Mouse (Mus musculus): ENCODE results near the gene Wnt10a. TPM values are rescaled to one million over a fixed set of nuclear protein-coding genes. Genes with fewer than 3 reads are reported as not detected.

Wnt10a gene
- polyA plus RNA-seq, 2 experiments: not detected

DNA sequence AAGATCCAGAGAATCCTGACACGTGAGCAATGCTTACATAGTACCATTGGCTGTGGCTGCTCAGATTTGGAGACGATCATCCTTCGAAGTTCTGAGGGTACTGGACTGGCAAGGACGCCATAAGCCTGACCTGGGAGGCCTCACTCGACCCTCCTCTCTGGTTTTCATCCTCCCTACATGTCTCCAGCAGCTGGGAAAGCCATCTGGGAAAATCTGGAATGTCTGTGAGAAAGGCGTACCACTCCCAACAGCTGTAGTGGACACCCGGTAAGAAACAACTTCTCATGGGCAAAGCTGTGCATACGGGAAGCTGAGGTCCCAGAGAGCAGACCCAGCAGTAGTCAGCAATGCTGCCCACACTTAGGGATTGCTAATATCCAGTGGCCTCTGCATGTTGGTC lies 39.2 kb upstream of the Wnt10a start:
- Histone ChIP-seq H3K4me2 (ENCODE audit: low read depth) (no peak overlapping the region), H3K4me1 (replicated peaks; ENCODE audit: control insufficient read depth in 2 of 2, insufficient read depth in 2 of 2, low read length in 1 of 2) (no peaks in the 10 kb centered on the region), H3K9ac (replicated peaks) (no peak overlapping the region), H3K4me3 (ENCODE audit: insufficient read depth in 1 of 2, low read depth in 2 of 2, low read length in 2 of 2) (no peak overlapping the region), H3K36me3 (replicated peaks; ENCODE audit: control insufficient read depth, insufficient read depth, low read depth) (no peaks in the 10 kb centered on the region), H3K27me3 (ENCODE audit: control insufficient read depth, insufficient read depth, low read length) (no peaks in the 10 kb centered on the region; the same call in 1 of the 2 replicates), H3K9me3 (ENCODE audit: control insufficient read depth, low read length) (no peaks in the 10 kb centered on the region), H3K27ac (no peak overlapping the region)
- TF ChIP-seq EP300 (IDR thresholded peaks at IDR 0.05; ENCODE audit: low read depth): no peak
- TF ChIP-seq CTCF (IDR thresholded peaks at IDR 0.05; ENCODE audit: low read depth): no peak
- WGBS (ENCODE audit: insufficient replicate concordance): 72% methylated on average over 8 of the region's 8 CpGs
- DNase-seq (ENCODE audit: low read depth in 3 of 3, low spot score in 3 of 3) (no peak), ATAC-seq (ENCODE audit: insufficient read depth) (no peak)

DNA sequence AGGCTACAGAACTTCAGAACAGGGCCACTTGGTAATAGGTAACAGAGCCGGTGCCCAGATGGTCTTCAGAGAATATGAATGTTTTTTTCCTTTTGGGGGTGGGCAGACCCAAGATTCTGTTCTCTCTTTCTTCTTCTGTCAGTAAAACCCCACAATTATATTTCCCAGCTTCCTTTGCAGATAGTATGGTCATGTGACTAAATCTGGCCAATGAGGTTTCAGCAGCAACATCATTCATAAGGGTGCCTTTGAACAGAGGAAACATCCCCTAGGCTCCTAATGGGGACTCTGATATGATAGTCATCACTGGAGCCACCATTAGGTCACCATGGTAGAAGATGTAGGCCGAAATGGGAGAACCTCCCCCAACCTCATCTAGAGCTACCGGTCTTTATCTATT lies 38.5 kb upstream of the Wnt10a start:
- H3K36me3 ChIP-seq (replicated peaks; ENCODE audit: control insufficient read depth, insufficient read depth, low read depth): no peaks in the 10 kb centered on the region
- H3K27me3 ChIP-seq (ENCODE audit: control insufficient read depth, insufficient read depth, low read length): no peaks in the 10 kb centered on the region; the same call in 1 of the 2 replicates
- no peak overlapping the region for H3K4me2 ChIP-seq (ENCODE audit: low read depth)
- no peaks in the 10 kb centered on the region for H3K4me1 ChIP-seq (replicated peaks; ENCODE audit: control insufficient read depth in 2 of 2, insufficient read depth in 2 of 2, low read length in 1 of 2)
- DNase-seq (ENCODE audit: low read depth in 3 of 3, low spot score in 3 of 3): no peak
- TF ChIP-seq EP300 (IDR thresholded peaks at IDR 0.05; ENCODE audit: low read depth): no peak
- no peak overlapping the region for H3K9ac ChIP-seq (replicated peaks)
- no peaks in the 10 kb centered on the region for H3K9me3 ChIP-seq (ENCODE audit: control insufficient read depth, low read length)
- H3K4me3 ChIP-seq (ENCODE audit: insufficient read depth in 1 of 2, low read depth in 2 of 2, low read length in 2 of 2): no peak overlapping the region
- H3K27ac ChIP-seq: no peak overlapping the region
- 74% methylated on average over 3 of the region's 3 CpGs for WGBS (ENCODE audit: insufficient replicate concordance)
- ATAC-seq (ENCODE audit: insufficient read depth): no peak

DNA sequence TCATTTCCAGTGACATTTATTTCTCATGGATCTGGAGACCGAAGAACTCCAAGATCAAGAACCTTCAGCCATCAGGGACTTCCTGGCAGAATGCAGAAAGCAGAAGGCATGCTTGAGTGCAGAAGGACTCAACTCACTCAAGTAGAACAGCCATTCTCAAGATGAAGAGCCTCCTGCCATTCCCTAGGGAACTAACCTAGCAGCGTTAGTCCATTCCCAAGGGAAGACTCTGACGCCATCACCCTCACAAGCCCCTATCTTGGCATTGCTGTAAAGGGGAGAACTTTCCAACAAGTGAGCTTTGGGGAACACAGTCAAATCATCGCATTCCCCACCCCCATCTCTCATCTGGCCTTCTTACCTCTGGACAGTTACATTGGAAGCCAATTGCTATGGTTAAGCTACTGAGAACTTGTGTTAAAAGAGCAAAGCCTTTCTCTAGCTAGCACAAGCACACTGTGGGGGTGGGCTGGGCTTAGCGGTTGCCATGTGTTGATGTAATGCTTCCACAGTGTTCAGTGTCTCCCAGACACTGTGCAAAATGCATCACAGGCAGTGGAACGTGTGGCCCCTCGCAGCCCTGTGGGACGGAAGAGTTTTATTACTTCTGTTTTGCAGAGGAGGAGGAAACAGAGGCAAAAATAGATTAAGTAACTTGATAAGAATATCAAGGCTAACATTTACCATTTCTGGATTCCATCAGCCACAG lies 37.9 kb upstream of the Wnt10a start:
- Histone ChIP-seq H3K4me1 (replicated peaks; ENCODE audit: control insufficient read depth in 2 of 2, insufficient read depth in 2 of 2, low read length in 1 of 2) (no peaks in the 10 kb centered on the region), H3K4me3 (ENCODE audit: insufficient read depth in 1 of 2, low read depth in 2 of 2, low read length in 2 of 2) (no peak overlapping the region), H3K27ac (no peak overlapping the region), H3K36me3 (replicated peaks; ENCODE audit: control insufficient read depth, insufficient read depth, low read depth) (no peaks in the 10 kb centered on the region), H3K9ac (replicated peaks) (no peak overlapping the region), H3K27me3 (ENCODE audit: control insufficient read depth, insufficient read depth, low read length) (no peaks in the 10 kb centered on the region), H3K9me3 (ENCODE audit: control insufficient read depth, low read length) (no peaks in the 10 kb centered on the region), H3K4me2 (ENCODE audit: low read depth) (no peak overlapping the region)
- 62% methylated on average over 8 of the region's 8 CpGs for WGBS (ENCODE audit: insufficient replicate concordance)
- DNase-seq (ENCODE audit: low read depth in 3 of 3, low spot score in 3 of 3) (no peak), ATAC-seq (ENCODE audit: insufficient read depth) (no peak)
- TF ChIP-seq EP300 (IDR thresholded peaks at IDR 0.05; ENCODE audit: low read depth) (no peak), CTCF (IDR thresholded peaks at IDR 0.05; ENCODE audit: low read depth) (no peak)

DNA sequence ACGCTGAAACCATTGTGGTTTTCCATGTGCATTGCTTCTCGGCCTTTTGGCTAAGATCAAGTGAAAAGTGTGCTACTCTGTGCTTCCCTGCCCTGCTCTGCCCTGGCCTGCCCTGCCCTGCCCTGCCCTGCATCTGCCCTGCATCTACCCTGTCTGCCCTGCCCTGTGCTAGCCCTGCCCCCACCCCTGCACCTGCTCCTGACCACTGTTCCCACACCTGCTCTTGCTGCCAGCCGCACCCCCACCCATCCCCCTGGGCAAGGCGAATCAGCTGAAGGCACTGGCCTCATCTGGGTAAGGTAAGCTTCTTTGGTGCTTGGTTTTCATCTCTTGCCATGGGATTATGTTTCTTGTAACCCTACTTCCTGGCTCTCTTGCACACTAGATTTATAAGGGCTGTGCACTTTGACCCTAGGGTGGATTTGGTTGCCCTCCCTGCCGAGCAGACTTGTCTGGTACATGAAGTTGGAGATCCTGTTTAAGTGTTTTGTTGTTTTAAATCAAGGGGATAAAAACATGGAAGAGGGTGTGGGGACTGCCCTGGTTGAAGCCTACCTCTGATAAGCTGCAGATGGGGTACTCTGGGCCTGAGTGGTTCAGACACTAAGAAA lies 37.0 kb upstream of the Wnt10a start:
- Histone ChIP-seq H3K4me1 (replicated peaks; ENCODE audit: control insufficient read depth in 2 of 2, insufficient read depth in 2 of 2, low read length in 1 of 2) (no peaks in the 10 kb centered on the region), H3K27ac (no peak overlapping the region), H3K9ac (replicated peaks) (no peak overlapping the region), H3K4me3 (ENCODE audit: insufficient read depth in 1 of 2, low read depth in 2 of 2, low read length in 2 of 2) (no peak overlapping the region), H3K4me2 (ENCODE audit: low read depth) (no peak overlapping the region), H3K9me3 (ENCODE audit: control insufficient read depth, low read length) (no peaks in the 10 kb centered on the region), H3K36me3 (replicated peaks; ENCODE audit: control insufficient read depth, insufficient read depth, low read depth) (no peaks in the 10 kb centered on the region), H3K27me3 (ENCODE audit: control insufficient read depth, insufficient read depth, low read length) (no peaks in the 10 kb centered on the region)
- TF ChIP-seq CTCF (IDR thresholded peaks at IDR 0.05; ENCODE audit: low read depth) (no peak), EP300 (IDR thresholded peaks at IDR 0.05; ENCODE audit: low read depth) (no peak)
- WGBS (ENCODE audit: insufficient replicate concordance): 48% methylated on average over 5 of the region's 5 CpGs
- DNase-seq (ENCODE audit: low read depth in 3 of 3, low spot score in 3 of 3) (no peak), ATAC-seq (ENCODE audit: insufficient read depth) (no peak)

DNA sequence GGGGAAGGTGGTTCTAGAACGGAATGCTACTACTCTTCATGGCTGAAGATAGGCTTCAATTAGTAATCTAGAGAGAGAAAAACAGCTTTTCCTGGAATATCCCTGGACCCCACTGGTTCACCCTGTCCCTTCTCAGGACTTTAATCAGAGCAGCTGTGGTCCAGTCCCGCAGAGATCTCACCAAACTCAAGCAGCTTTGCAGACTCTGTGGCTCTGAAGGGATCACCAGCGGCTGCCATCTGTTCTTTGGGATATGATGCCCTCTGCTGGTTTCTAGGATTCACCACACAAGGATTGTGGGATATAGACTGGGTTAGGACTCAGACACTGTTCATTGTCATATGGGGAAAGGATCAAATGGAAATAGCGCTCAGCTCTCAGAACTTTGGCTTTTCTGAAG lies 31.5 kb upstream of the Wnt10a start:
- Histone ChIP-seq H3K4me1 (replicated peaks; ENCODE audit: control insufficient read depth in 2 of 2, insufficient read depth in 2 of 2, low read length in 1 of 2) (no peaks in the 10 kb centered on the region), H3K27me3 (ENCODE audit: control insufficient read depth, insufficient read depth, low read length) (no peaks in the 10 kb centered on the region), H3K4me2 (ENCODE audit: low read depth) (no peak overlapping the region), H3K4me3 (ENCODE audit: insufficient read depth in 1 of 2, low read depth in 2 of 2, low read length in 2 of 2) (no peak overlapping the region), H3K27ac (no peak overlapping the region), H3K9me3 (ENCODE audit: control insufficient read depth, low read length) (no peaks in the 10 kb centered on the region), H3K36me3 (replicated peaks; ENCODE audit: control insufficient read depth, insufficient read depth, low read depth) (no peaks in the 10 kb centered on the region), H3K9ac (replicated peaks) (no peak overlapping the region)
- peak in 1 of 3 experiments; percentile 16 for DNase-seq (ENCODE audit: low read depth in 3 of 3, low spot score in 3 of 3)
- TF ChIP-seq EP300 (IDR thresholded peaks at IDR 0.05; ENCODE audit: low read depth) (no peak), CTCF (IDR thresholded peaks at IDR 0.05; ENCODE audit: low read depth) (peak; percentile 59)
- 20% methylated on average over 4 of the region's 4 CpGs for WGBS (ENCODE audit: insufficient replicate concordance)
- no peak for ATAC-seq (ENCODE audit: insufficient read depth)

Data from liver, embryonic 14.5 days (tissue).